Mouse (Mus musculus) kidney, postnatal 0 days (tissue): Measurements from ENCODE around the gene Prkar2a. TPM values are rescaled to one million over a fixed set of nuclear protein-coding genes. Genes with fewer than 3 reads are reported as not detected.

Experiments
- ATAC-seq: fragments of 200-750 bp; cut with Nextera tagmentation; replicated peaks from 2 replicates; pipeline ENCODE4 v1.8.0; 2017; ENCODE audit warnings: low read depth, moderate number of reproducible peaks, moderate TSS enrichment, moderate library complexity; ENCODE audit not compliant: low FRiP score
- DNase-seq: peaks from one replicate; pipeline ENCODE4 v3.0.0-alpha.2; 2016; ENCODE audit warnings: low spot score
- H3K27ac ChIP-seq: fragments of 300-500 bp; sonication (generic); 2 replicates; pipeline ENCODE4 v1.5.1; 2014; ENCODE audit warnings: mild to moderate bottlenecking
- H3K27me3 ChIP-seq: fragments of 300-500 bp; sonication (generic); 2 replicates; pipeline ENCODE4 v1.6.1; 2014; ENCODE audit warnings: low read length, mixed read lengths; ENCODE audit not compliant: insufficient read depth
- H3K36me3 ChIP-seq: fragments of 300-500 bp; sonication (generic); 2 replicates; pipeline ENCODE4 v1.6.1; 2014; ENCODE audit warnings: low read length, mixed read lengths; ENCODE audit not compliant: insufficient read depth
- H3K4me1 ChIP-seq: fragments of 300-500 bp; sonication (generic); replicated peaks from 2 replicates; pipeline ENCODE4 v1.6.1; 2014; ENCODE audit warnings: antibody characterized with exemption, low read length, mixed read lengths; ENCODE audit not compliant: insufficient read depth
- H3K4me2 ChIP-seq: fragments of 300-500 bp; sonication (generic); 2 replicates; pipeline ENCODE4 v1.6.1; 2014; ENCODE audit warnings: mild to moderate bottlenecking, low read length, moderate library complexity, mixed read lengths
- H3K4me3 ChIP-seq: fragments of 300-500 bp; sonication (generic); replicated peaks from 2 replicates; pipeline ENCODE4 v1.5.1; 2014; ENCODE audit warnings: low read depth, low read length
- H3K9ac ChIP-seq: fragments of 300-500 bp; sonication (generic); 2 replicates; pipeline ENCODE4 v1.6.1; 2014; ENCODE audit warnings: low read depth, low read length
- H3K9me3 ChIP-seq: fragments of 300-500 bp; sonication (generic); replicated peaks from 2 replicates; pipeline ENCODE4 v1.6.1; 2016; ENCODE audit warnings: low read length, inconsistent platforms, mixed read lengths
- CTCF ChIP-seq: IDR thresholded peaks from 2 replicates; pipeline ENCODE4 v1.5.1; 2016; ENCODE audit warnings: antibody characterized with exemption, low read depth, mild to moderate bottlenecking, moderate library complexity
- WGBS: fragments of 180-500 bp; shearing (Covaris S2); extraction: QIAGEN DNeasy Blood & Tissue Kit; methylation state at CpG from one replicate; pipeline ENCODE4 v1.1.7; 2014; 5-methylcytosine and 5-hydroxymethylcytosine counted together
- polyA plus RNA-seq: library from polyadenylated mRNA; unstranded; fragments of >200 nt; fragmentation: Nextera tagmentation; extraction: Ambion mirVana; gene quantifications from 2 replicates; pipeline ENCODE4 v1.2.1, GENCODE M21; 2015

Prkar2a gene
- polyA plus RNA-seq, 1 experiment from 2014 or later: 18.6 TPM

- no peak overlapping the region for H3K9ac ChIP-seq
- no peak for TF ChIP-seq CTCF
- WGBS: 62% methylated on average over 2 of the region's 2 CpGs
- H3K36me3 ChIP-seq: peaks cover 7% of the 10 kb centered on the region; the same call in 1 of the 2 replicates
- H3K9me3 ChIP-seq: no peaks in the 10 kb centered on the region
- no peaks in the 10 kb centered on the region for H3K27me3 ChIP-seq
- no peak overlapping the region for H3K27ac ChIP-seq
- ATAC-seq (no peak), DNase-seq (no peak)
- no peak overlapping the region for H3K4me2 ChIP-seq
- H3K4me3 ChIP-seq: no peak overlapping the region
- no peaks in the 10 kb centered on the region for H3K4me1 ChIP-seq
Observed at GRCm38 (mm10) chr9:108723751-108724150, 34.6 kb downstream of the Prkar2a start.

GRCm38 (mm10) chr9:108726116-108726515 lies 37.0 kb downstream of the Prkar2a start:
- H3K4me1 ChIP-seq: no peaks in the 10 kb centered on the region

DNA sequence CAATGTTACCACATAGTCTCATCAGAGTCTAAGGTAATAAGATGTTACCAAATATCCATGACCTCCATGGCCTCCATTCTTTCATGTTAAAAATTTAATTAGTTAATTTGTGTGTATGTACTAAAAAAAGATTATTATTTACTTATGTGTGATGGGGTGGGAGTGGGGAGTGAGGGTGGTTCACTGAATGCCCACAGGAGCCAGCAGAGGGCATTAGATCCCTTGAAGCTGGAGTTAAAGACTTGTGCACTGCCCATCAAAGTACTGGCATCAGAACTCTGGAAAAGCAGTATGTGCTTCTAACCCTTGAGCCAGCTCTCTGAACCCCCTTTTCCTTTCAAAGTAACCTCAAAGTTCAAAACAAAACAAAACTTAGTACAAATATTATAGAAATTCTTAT lies 39.9 kb downstream of the Prkar2a start:
- DNase-seq: no peak
- no peaks in the 10 kb centered on the region for H3K27me3 ChIP-seq
- no peak overlapping the region for H3K4me3 ChIP-seq
- no peaks in the 10 kb centered on the region for H3K9me3 ChIP-seq
- ATAC-seq: no peak
- no peak overlapping the region for H3K27ac ChIP-seq
- H3K4me1 ChIP-seq: no peaks in the 10 kb centered on the region
- no peak overlapping the region for H3K4me2 ChIP-seq
- TF ChIP-seq CTCF: peak; percentile 44
- peaks cover 12% of the 10 kb centered on the region; the same call in 1 of the 2 replicates for H3K36me3 ChIP-seq
- H3K9ac ChIP-seq: no peak overlapping the region

More at GRCm38 (mm10) chr9:108726116-108726515, 37.0 kb downstream of the Prkar2a start:
- TF ChIP-seq CTCF: no peak
- DNase-seq (no peak), ATAC-seq (no peak)
- Histone ChIP-seq H3K9me3 (no peaks in the 10 kb centered on the region), H3K4me2 (no peak overlapping the region), H3K4me3 (no peak overlapping the region), H3K27ac (no peak overlapping the region), H3K36me3 (0 out of 2 replicates have a peak, but pooled peaks cover 3% of the 10 kb centered on the region), H3K9ac (no peak overlapping the region), H3K27me3 (no peaks in the 10 kb centered on the region)
- WGBS: 93% methylated on average over 5 of the region's 5 CpGs

DNA sequence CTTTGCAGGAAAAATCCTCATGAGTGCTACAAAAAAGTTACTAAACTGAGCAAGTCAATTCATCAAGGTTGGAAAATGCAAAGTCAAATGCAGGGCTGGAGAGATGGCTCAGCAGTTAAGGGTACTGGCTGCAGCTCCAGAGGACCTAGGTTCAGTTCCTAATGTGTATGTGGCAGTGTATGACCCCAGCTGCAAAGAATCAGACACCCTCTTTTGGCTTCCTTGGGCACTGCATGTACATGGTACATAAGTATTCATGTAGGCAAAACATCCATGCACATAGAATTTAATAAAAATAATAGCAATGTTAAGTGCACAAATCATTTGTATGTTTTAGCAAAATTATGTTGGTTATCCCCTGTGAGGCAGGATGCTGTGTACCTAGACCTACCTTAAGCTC lies 43.3 kb downstream of the Prkar2a start:
- Histone ChIP-seq H3K4me3 (no peak overlapping the region), H3K9me3 (no peaks in the 10 kb centered on the region), H3K27me3 (no peaks in the 10 kb centered on the region), H3K9ac (no peak overlapping the region), H3K27ac (no peak overlapping the region), H3K36me3 (peaks cover 30% of the 10 kb centered on the region), H3K4me2 (no peak overlapping the region), H3K4me1 (no peaks in the 10 kb centered on the region)
- peak; percentile 42; the same call in 1 of the 2 replicates for TF ChIP-seq CTCF
- ATAC-seq: no peak
- no peak for DNase-seq

DNA sequence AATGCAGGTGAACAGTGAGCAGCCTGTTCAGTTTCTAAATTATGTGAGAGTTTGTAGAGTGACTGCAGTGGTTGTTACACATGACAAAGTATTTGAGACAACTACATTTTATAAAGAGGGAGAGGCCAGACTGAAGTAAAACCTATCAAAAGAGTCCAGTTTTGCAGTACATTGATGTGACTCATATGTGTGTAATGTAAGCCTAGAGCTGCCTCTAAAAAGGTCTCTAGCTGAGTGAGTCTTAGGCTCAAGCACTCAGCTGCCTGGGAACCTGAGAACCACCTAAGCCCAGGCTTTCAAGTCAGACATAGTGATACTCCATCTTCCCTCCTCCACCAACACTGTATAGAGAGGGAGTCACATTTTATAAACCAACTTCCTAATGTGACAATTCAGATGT lies 45.5 kb downstream of the Prkar2a start:
- Histone ChIP-seq H3K9ac (no peak overlapping the region), H3K4me3 (no peak overlapping the region), H3K36me3 (peaks cover 30% of the 10 kb centered on the region), H3K4me1 (no peaks in the 10 kb centered on the region), H3K9me3 (no peaks in the 10 kb centered on the region), H3K27me3 (no peaks in the 10 kb centered on the region), H3K4me2 (no peak overlapping the region), H3K27ac (no peak overlapping the region)
- DNase-seq (no peak), ATAC-seq (no peak)
- TF ChIP-seq CTCF: no peak

GRCm38 (mm10) chr9:108739239-108739638 lies 50.1 kb downstream of the Prkar2a start:
- no peaks in the 10 kb centered on the region for H3K9me3 ChIP-seq
- H3K27ac ChIP-seq: no peak overlapping the region
- H3K4me1 ChIP-seq: no peaks in the 10 kb centered on the region
- no peak overlapping the region for H3K4me2 ChIP-seq
- no peak overlapping the region for H3K4me3 ChIP-seq
- no peaks in the 10 kb centered on the region for H3K27me3 ChIP-seq
- no peak overlapping the region for H3K9ac ChIP-seq
- TF ChIP-seq CTCF: no peak
- H3K36me3 ChIP-seq: peaks cover 32% of the 10 kb centered on the region
- WGBS: 36% methylated on average over 3 of the region's 3 CpGs
- no peak for ATAC-seq
- no peak for DNase-seq

DNA sequence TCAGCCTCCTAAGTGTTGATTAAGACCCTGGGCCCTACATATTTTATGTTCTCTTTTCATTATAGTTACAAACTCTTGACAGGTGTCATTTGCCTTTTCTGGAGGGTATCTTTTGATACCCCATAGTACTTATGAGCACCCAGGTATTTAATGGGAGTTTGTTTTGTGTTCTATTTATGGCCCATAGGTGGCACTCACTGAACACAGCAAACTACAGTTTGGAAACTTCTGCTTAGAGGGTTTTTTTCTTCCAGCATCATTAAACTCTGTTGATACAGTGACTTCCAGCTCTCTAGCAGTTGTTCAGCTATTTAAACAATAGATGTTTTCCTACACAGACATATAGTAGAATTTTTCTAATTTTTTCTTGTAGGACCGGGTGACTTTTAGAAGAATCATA lies 50.9 kb downstream of the Prkar2a start:
- Histone ChIP-seq H3K9ac (no peak overlapping the region), H3K36me3 (peaks cover 31% of the 10 kb centered on the region), H3K4me2 (no peak overlapping the region), H3K9me3 (no peaks in the 10 kb centered on the region), H3K4me1 (no peaks in the 10 kb centered on the region), H3K27me3 (no peaks in the 10 kb centered on the region), H3K27ac (no peak overlapping the region), H3K4me3 (no peak overlapping the region)
- WGBS: 100% methylated on average over 1 of the region's 1 CpGs
- DNase-seq: peak; percentile 57
- ATAC-seq: no peak
- TF ChIP-seq CTCF: peak; percentile 66
